Mouse (Mus musculus) C2C12 (cell line): ENCODE results near the gene Inmt.

Experiments
- CTCF ChIP-seq: IDR thresholded peaks from one replicate; pipeline ENCODE4 v1.5.1; 2011; ENCODE audit not compliant: control insufficient read depth, insufficient read depth, insufficient read length
- MAX ChIP-seq: IDR thresholded peaks from one replicate; pipeline ENCODE4 v1.6.1; 2011; ENCODE audit warnings: mild to moderate bottlenecking, control low read depth

DNA sequence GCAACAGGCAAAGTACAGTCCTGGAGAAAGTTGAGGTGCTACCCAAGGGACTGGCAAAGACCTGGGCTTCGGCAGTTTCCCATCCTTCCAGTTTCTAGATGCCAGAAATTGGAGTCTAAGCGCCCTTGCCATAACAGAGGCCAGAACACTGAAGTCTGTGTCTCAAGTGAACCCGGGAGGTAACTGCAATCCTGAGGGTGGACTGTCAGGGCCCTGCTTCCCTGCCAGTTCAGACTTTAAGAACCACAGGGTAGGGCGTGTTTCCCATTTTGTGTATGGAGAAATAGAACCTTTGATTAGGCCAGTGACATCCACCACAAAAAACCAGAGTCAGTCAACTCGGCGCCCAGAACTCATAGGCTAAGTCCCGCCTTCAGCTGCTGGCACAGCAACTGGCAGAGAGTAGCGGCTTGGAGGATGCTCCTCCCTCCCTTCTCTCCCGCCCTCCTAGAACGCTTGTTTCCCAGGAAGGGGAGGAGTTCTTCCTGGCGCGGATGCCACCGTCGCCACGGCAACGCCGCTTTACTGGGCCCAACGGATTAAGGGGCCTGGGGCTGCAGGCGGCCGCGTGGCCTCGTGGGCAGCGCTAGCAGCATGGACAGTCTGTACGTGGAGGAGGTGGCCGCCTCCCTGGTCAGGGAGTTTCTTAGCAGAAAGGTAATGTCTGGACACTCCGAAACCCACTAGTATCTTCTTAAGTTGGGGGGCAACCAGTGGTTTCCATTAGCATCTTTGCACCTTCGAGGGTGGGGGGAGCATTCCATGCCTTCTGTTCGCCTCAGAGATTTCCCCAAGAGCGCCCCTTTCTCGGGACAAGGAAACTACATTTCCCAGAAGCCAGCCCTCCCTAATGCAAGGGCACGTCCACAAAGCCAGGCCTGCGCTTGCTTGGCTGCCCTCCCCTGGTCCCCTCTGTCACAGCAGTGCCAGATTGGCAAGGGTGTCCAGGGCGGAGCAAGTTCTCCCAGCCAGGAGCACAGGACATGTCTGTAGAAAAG lies 28.4 kb upstream of the Inmt start, which contains the start of gene Mindy4:
- TF ChIP-seq CTCF (no peak), MAX (no peak)
